Mouse (Mus musculus) olfactory bulb, adult 2 months (tissue): ENCODE measurements around the gene U90926.

Experiments used
- CTCF ChIP-seq: fragments of 200-500 bp; IDR thresholded peaks from 2 replicates; pipeline ENCODE4 v1.5.1; 2012; ENCODE audit warnings: low read depth, mild to moderate bottlenecking, low read length, moderate library complexity; ENCODE audit not compliant: insufficient read depth
- POLR2A ChIP-seq: fragments of 200-500 bp; IDR thresholded peaks from 2 replicates; pipeline ENCODE4 v1.6.1; 2012; ENCODE audit warnings: mild to moderate bottlenecking, low read depth, low read length, moderate library complexity; ENCODE audit not compliant: insufficient read depth

DNA sequence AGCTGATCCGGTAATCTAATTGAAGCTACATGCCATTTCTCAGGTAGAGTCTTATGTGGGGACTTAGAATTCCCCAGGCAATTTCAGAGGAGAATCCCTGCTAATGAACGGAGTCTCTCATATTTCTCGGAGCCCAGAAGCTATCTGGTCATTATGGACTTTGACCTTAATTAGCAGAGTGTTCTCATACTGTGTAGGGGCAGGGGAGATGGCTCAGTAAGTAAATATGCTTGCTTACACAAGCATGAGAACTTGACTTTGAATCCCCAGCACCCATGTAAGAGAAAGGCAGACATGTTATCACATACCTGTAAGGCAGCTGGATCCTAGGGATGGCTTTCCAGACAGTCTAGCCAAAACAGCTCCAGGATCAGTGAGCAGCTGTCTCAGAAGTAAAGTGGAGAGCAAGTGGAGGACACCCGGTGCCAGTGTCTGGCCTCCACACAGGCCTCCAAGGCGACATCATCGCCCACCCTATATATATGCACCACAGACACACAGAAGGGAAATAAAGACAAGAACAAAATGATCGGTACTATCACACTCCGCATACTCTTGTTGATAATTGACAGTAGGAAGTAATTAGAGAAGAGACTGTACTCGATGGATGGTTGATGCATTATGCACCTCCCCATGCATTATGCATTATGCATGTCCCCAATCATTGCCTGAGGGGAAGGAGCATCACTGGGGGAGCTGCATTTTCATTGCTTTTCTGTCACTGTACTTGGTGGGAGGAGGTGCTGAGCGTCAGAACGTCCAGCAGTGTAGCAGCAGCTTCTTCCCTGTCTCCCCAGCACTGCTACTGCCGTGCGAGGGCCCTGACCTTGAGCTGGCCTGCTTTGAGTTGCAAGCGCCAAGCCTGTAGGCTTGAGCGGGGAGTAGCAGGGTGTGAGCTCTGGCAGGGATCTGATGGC is 18.1 kb downstream of the U90926 start:
- TF ChIP-seq POLR2A (no peak), CTCF (no peak)
